Mouse (Mus musculus): ENCODE results near the gene Olfr1375.

DNA sequence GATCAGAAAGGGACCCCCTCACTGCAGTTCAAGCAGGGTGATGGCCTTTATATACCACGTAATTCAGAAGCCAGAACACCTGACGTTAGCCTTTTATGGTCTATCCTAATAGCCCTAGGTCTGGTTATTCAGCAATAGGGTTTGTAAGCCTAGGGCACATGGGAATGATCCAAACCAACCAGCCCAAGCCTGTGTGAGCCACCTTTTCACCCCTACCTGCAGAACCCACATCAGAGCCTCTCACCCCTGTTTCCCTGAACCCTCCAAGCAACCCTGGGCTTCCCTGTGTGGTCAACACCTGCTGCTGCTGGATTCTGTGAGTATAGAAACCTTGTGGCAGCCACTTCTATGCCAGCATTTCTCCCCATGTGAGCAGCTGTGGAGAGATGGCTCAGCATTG, 17.7 kb upstream of the Olfr1375 start:
- TF ChIP-seq CTCF (IDR thresholded peaks at IDR 0.05; ENCODE audit: insufficient read depth, low read length) (no peak), POLR2A (IDR thresholded peaks at IDR 0.05; ENCODE audit: borderline replicate concordance, extremely low read depth, low read depth, low read length) (no peak)
